Mouse (Mus musculus) adrenal gland, postnatal 36 days (tissue): Measurements from ENCODE around the gene Slc16a4. TPM values are rescaled to one million over a fixed set of nuclear protein-coding genes. Genes with fewer than 3 reads are reported as not detected.
"Not testable (repeated sequence)": the region's sequence is repeated elsewhere in the genome, so short reads cannot be mapped to it uniquely, and the experiment has no call there.

Source experiments
- DNase-seq, 2 experiments: peaks; one replicate each; pipeline ENCODE4 v3.0.0; 2021; ENCODE audit warnings: mixed read lengths in 1 of 2
- total RNA-seq, 2 experiments: library from RNA; stranded (reverse); gene quantifications; 2 replicates each; pipeline ENCODE4 v1.2.3; 2021

The Slc16a4 gene
- total RNA-seq, 2 experiments from 2014 or later = 0.23 to 0.63 TPM

GRCm38 (mm10) chr3:107295672-107296360, 4.8 kb downstream of the Slc16a4 start:
- no peak for DNase-seq

GRCm38 (mm10) chr3:107296917-107297316, 5.9 kb downstream of the Slc16a4 start:
- DNase-seq = not testable (repeated sequence)

- no peak for DNase-seq
Observed at GRCm38 (mm10) chr3:107317338-107317737, 26.3 kb downstream of the Slc16a4 start.

- DNase-seq = peak; percentile 40 to 41
Observed at GRCm38 (mm10) chr3:107321141-107321540, 30.1 kb downstream of the Slc16a4 start.

GRCm38 (mm10) chr3:107321776-107322175, 30.7 kb downstream of the Slc16a4 start:
- DNase-seq = no peak

- no peak for DNase-seq
Observed at GRCm38 (mm10) chr3:107326442-107326841, 35.4 kb downstream of the Slc16a4 start.

- DNase-seq = peak; percentile 39 to 58
Observed at GRCm38 (mm10) chr3:107330503-107331424, 39.7 kb downstream of the Slc16a4 start.

- DNase-seq = no peak
Observed at GRCm38 (mm10) chr3:107331746-107332126, 40.7 kb downstream of the Slc16a4 start.

- DNase-seq = peak; percentile 57 to 78
Observed at GRCm38 (mm10) chr3:107332127-107332959, 41.3 kb downstream of the Slc16a4 start.

GRCm38 (mm10) chr3:107332960-107333380, 41.9 kb downstream of the Slc16a4 start:
- peak; percentile 93 to 94 for DNase-seq

- DNase-seq = peak; percentile 96 to 98
Observed at GRCm38 (mm10) chr3:107333381-107334201, 42.6 kb downstream of the Slc16a4 start, which contains the start of gene Rbm15. TSS of gene Rbm15 (minus strand) at chr3:107333673.

GRCm38 (mm10) chr3:107334202-107334934, 43.3 kb downstream of the Slc16a4 start:
- no peak for DNase-seq

GRCm38 (mm10) chr3:107343971-107344370, 52.9 kb downstream of the Slc16a4 start:
- no peak for DNase-seq

- DNase-seq = peak in 1 of 2 experiments; percentile 12
Observed at GRCm38 (mm10) chr3:107345033-107345725, 54.1 kb downstream of the Slc16a4 start.

- DNase-seq = peak; percentile 59 to 68
Observed at GRCm38 (mm10) chr3:107349006-107349405, 58.0 kb downstream of the Slc16a4 start.

GRCm38 (mm10) chr3:107351706-107352105, 60.7 kb downstream of the Slc16a4 start:
- DNase-seq = no peak

- DNase-seq = no peak
Observed at GRCm38 (mm10) chr3:107355618-107356260, 64.7 kb downstream of the Slc16a4 start.

GRCm38 (mm10) chr3:107356964-107357441, 66.0 kb downstream of the Slc16a4 start:
- DNase-seq = peak; percentile 86

- no peak for DNase-seq
Observed at GRCm38 (mm10) chr3:107357700-107358234, 66.7 kb downstream of the Slc16a4 start.
